Mouse (Mus musculus) MEL (cell line): ENCODE results near the gene Utf1. TPM values are rescaled to one million over a fixed set of nuclear protein-coding genes. Genes with fewer than 3 reads are reported as not detected.

Source experiments
- DNase-seq: peaks from one replicate; pipeline ENCODE4 v3.0.0; 2011; ENCODE audit warnings: low read depth, low spot score
- H3K27ac ChIP-seq: 2 replicates; pipeline ENCODE4 v1.5.1; 2012; ENCODE audit warnings: low read depth, mild to moderate bottlenecking, control low read depth, low read length, moderate library complexity; ENCODE audit not compliant: control insufficient read depth
- H3K27me3 ChIP-seq, 2 experiments: fragments of 150-350 bp in 1 of 2; sonication (generic) in 1 of 2; 2 replicates each; pipeline ENCODE4 v1.6.1; 2012; ENCODE audit warnings: low read length in 2 of 2, mild to moderate bottlenecking in 2 of 2, improper control_type of control experiment in 1 of 2, moderate library complexity in 1 of 2; ENCODE audit not compliant: insufficient read depth in 2 of 2, control insufficient read depth in 1 of 2
- H3K36me3 ChIP-seq, 2 experiments: 2 replicates each; pipeline ENCODE4 v1.6.1; 2012 to 2014; ENCODE audit warnings: low read length in 2 of 2, improper control_type of control experiment in 1 of 2, inconsistent platforms in 1 of 2, mild to moderate bottlenecking in 1 of 2; ENCODE audit not compliant: insufficient read depth in 2 of 2, control insufficient read depth in 1 of 2
- H3K4me1 ChIP-seq, 2 experiments: fragments of 150-350 bp in 1 of 2; sonication (generic) in 1 of 2; 2 replicates each; pipeline ENCODE4 v1.6.1; 2012; ENCODE audit warnings: low read length in 2 of 2, improper control_type of control experiment in 1 of 2, mild to moderate bottlenecking in 1 of 2; ENCODE audit not compliant: insufficient read depth in 2 of 2, control insufficient read depth in 1 of 2
- H3K4me3 ChIP-seq, 2 experiments: fragments of 150-350 bp in 1 of 2; sonication (generic) in 1 of 2; 2 replicates each; pipeline ENCODE4 v1.5.1; 2012; ENCODE audit warnings: low read depth in 2 of 2, low read length in 2 of 2, mild to moderate bottlenecking in 2 of 2, moderate library complexity in 2 of 2, control low read depth in 1 of 2, improper control_type of control experiment in 1 of 2; ENCODE audit not compliant: control insufficient read depth in 1 of 2, insufficient read depth in 1 of 2
- H3K79me2 ChIP-seq: 2 replicates; pipeline ENCODE4 v1.6.1; 2012; ENCODE audit warnings: mild to moderate bottlenecking, low read length, moderate library complexity; ENCODE audit not compliant: control insufficient read depth, poor library complexity, insufficient read depth
- H3K9ac ChIP-seq: 2 replicates; pipeline ENCODE4 v1.6.1; 2012; ENCODE audit warnings: low read depth, mild to moderate bottlenecking, control low read depth, low read length, moderate library complexity; ENCODE audit not compliant: control insufficient read depth, poor library complexity, severe bottlenecking
- H3K9me3 ChIP-seq: fragments of 150-350 bp; sonication (generic); replicated peaks from 2 replicates; pipeline ENCODE4 v1.6.1; 2012; ENCODE audit warnings: mild to moderate bottlenecking, low read length, improper control_type of control experiment, moderate library complexity; ENCODE audit not compliant: insufficient read depth
- BHLHE40 ChIP-seq: IDR thresholded peaks from 2 replicates; pipeline ENCODE4 v1.6.1; 2012; ENCODE audit warnings: low read depth, mild to moderate bottlenecking, inconsistent platforms, low read length, improper control_type of control experiment, borderline replicate concordance
- CHD1 ChIP-seq: IDR thresholded peaks from 2 replicates; pipeline ENCODE4 v1.6.1; 2012; ENCODE audit warnings: low read depth, mild to moderate bottlenecking, inconsistent platforms, low read length, improper control_type of control experiment
- CTCF ChIP-seq, 3 experiments: IDR thresholded peaks in 2 of 3; conservative IDR thresholded peaks in 1 of 3; 2 replicates each; pipeline ENCODE4 v1.5.1; 2011 to 2012; ENCODE audit warnings: low read length in 3 of 3, low read depth in 2 of 3, mild to moderate bottlenecking in 2 of 3, improper control_type of control experiment in 1 of 3, inconsistent platforms in 1 of 3, mixed read lengths in 1 of 3, moderate library complexity in 1 of 3; ENCODE audit not compliant: control insufficient read depth in 1 of 3, insufficient read depth in 1 of 3, poor library complexity in 1 of 3, severe bottlenecking in 1 of 3
- E2F4 ChIP-seq: IDR thresholded peaks from 2 replicates; pipeline ENCODE4 v1.6.1; 2011; ENCODE audit warnings: low read depth, low read length, improper control_type of control experiment, borderline replicate concordance
- EP300 ChIP-seq, 2 experiments: IDR thresholded peaks; 2 replicates each; pipeline ENCODE4 v1.6.1; 2011; ENCODE audit warnings: improper control_type of control experiment in 2 of 2, low read length in 2 of 2, low read depth in 1 of 2, mild to moderate bottlenecking in 1 of 2
- GATA1 ChIP-seq: IDR thresholded peaks from 2 replicates; pipeline ENCODE4 v1.6.1; 2011; ENCODE audit warnings: low read depth, low read length, improper control_type of control experiment
- KAT2A ChIP-seq: conservative IDR thresholded peaks from 2 replicates; pipeline ENCODE4 v1.6.1; 2012; ENCODE audit warnings: low read depth, low read length, improper control_type of control experiment, inconsistent platforms
- MAFK ChIP-seq: IDR thresholded peaks from 2 replicates; pipeline ENCODE4 v1.6.1; 2011; ENCODE audit warnings: low read depth, mild to moderate bottlenecking, low read length, improper control_type of control experiment, borderline replicate concordance
- MAZ ChIP-seq: IDR thresholded peaks from 2 replicates; pipeline ENCODE4 v1.6.1; 2012; ENCODE audit warnings: low read depth, mild to moderate bottlenecking, inconsistent platforms, low read length, improper control_type of control experiment
- MEF2A ChIP-seq: IDR thresholded peaks from 2 replicates; pipeline ENCODE4 v1.6.1; 2014; ENCODE audit warnings: low read depth, mild to moderate bottlenecking, inconsistent platforms, low read length, improper control_type of control experiment; ENCODE audit not compliant: poor library complexity, insufficient replicate concordance, severe bottlenecking; ENCODE audit errors: extremely low read depth
- MXI1 ChIP-seq: IDR thresholded peaks from 2 replicates; pipeline ENCODE4 v1.6.1; 2011; ENCODE audit warnings: mild to moderate bottlenecking, low read depth, low read length, improper control_type of control experiment
- POLR2AphosphoS5 ChIP-seq: IDR thresholded peaks from 2 replicates; pipeline ENCODE4 v1.6.1; 2012; ENCODE audit warnings: low read depth, borderline replicate concordance, mild to moderate bottlenecking, inconsistent platforms, low read length, moderate library complexity, mixed read lengths
- RAD21 ChIP-seq: IDR thresholded peaks from 2 replicates; pipeline ENCODE4 v1.6.1; 2011; ENCODE audit warnings: mild to moderate bottlenecking, low read depth, low read length, improper control_type of control experiment
- RCOR1 ChIP-seq: IDR thresholded peaks from 2 replicates; pipeline ENCODE4 v1.6.1; 2012; ENCODE audit warnings: low read depth, mild to moderate bottlenecking, inconsistent platforms, low read length, improper control_type of control experiment
- TAL1 ChIP-seq: IDR thresholded peaks from 2 replicates; pipeline ENCODE4 v1.6.1; 2012; ENCODE audit warnings: mild to moderate bottlenecking, inconsistent platforms, low read length, moderate library complexity, mixed read lengths
- TBP ChIP-seq: IDR thresholded peaks from 2 replicates; pipeline ENCODE4 v1.8.0; 2011; ENCODE audit warnings: low read depth, low read length, improper control_type of control experiment
- UBTF ChIP-seq: IDR thresholded peaks from 2 replicates; pipeline ENCODE4 v1.6.1; 2012; ENCODE audit warnings: low read depth, mild to moderate bottlenecking, inconsistent platforms, low read length, improper control_type of control experiment, moderate library complexity, borderline replicate concordance; ENCODE audit not compliant: insufficient read depth
- USF2 ChIP-seq, 2 experiments: IDR thresholded peaks; 2 replicates each; pipeline ENCODE4 v1.6.1; 2011 to 2012; ENCODE audit warnings: improper control_type of control experiment in 2 of 2, low read length in 2 of 2, borderline replicate concordance in 1 of 2, inconsistent platforms in 1 of 2, low read depth in 1 of 2, mild to moderate bottlenecking in 1 of 2; ENCODE audit not compliant: insufficient read depth in 1 of 2
- ZC3H11A ChIP-seq: IDR thresholded peaks from 2 replicates; pipeline ENCODE4 v1.6.1; 2012; ENCODE audit warnings: low read depth, mild to moderate bottlenecking, inconsistent platforms, low read length, improper control_type of control experiment
- ZMIZ1 ChIP-seq: IDR thresholded peaks from 2 replicates; pipeline ENCODE4 v1.6.1; 2012; ENCODE audit warnings: low read depth, mild to moderate bottlenecking, inconsistent platforms, low read length, improper control_type of control experiment, moderate library complexity
- ZNF384 ChIP-seq: IDR thresholded peaks from 2 replicates; pipeline ENCODE4 v1.6.1; 2012; ENCODE audit warnings: low read depth, mild to moderate bottlenecking, inconsistent platforms, low read length, improper control_type of control experiment
- polyA plus RNA-seq, 2 experiments: library from polyadenylated mRNA; stranded (reverse) in 1 of 2; unstranded in 1 of 2; fragments of >175 nt in 1 of 2; fragments of >200 nt in 1 of 2; gene quantifications; 2 replicates each; pipeline versions ENCODE4 v1.2.1 to v1.2.4; 2012; ENCODE audit warnings: low replicate concordance in 2 of 2, low read depth in 1 of 2; ENCODE audit not compliant: insufficient read length in 2 of 2, insufficient read depth in 1 of 2, missing spikeins in 1 of 2
- total RNA-seq: library from RNA; depleted of rRNA; stranded (reverse); fragments of 300-350 nt; gene quantifications from 2 replicates; pipeline ENCODE4 v1.2.3, GENCODE M21; 2012

The Utf1 gene
- total and polyA plus RNA-seq, 3 experiments = not detected

GRCm38 (mm10) chr7:139908176-139908575 is 35.4 kb upstream of the Utf1 start:
- Histone ChIP-seq H3K9ac (no peak overlapping the region), H3K4me1 (no peaks in the 10 kb centered on the region), H3K27ac (no peak overlapping the region), H3K9me3 (no peaks in the 10 kb centered on the region), H3K27me3 (no peaks in the 10 kb centered on the region), H3K79me2 (no peaks in the 10 kb centered on the region), H3K4me3 (no peak overlapping the region), H3K36me3 (no peaks in the 10 kb centered on the region)
- no peak for DNase-seq
- TF ChIP-seq TBP = no peak
- no peak for TF ChIP-seq TAL1
- no peak for TF ChIP-seq RAD21
- TF ChIP-seq MEF2A = no peak
- no peak for TF ChIP-seq POLR2AphosphoS5
- TF ChIP-seq, all 39 proteins: peak for 0

GRCm38 (mm10) chr7:139909469-139909868 is 34.1 kb upstream of the Utf1 start:
- Histone ChIP-seq H3K27ac (no peak overlapping the region), H3K4me1 (no peaks in the 10 kb centered on the region), H3K36me3 (no peaks in the 10 kb centered on the region), H3K27me3 (no peaks in the 10 kb centered on the region), H3K9ac (no peak overlapping the region), H3K4me3 (no peak overlapping the region), H3K9me3 (no peaks in the 10 kb centered on the region), H3K79me2 (no peaks in the 10 kb centered on the region)
- no peak for DNase-seq
- no peak for TF ChIP-seq CTCF (IDR thresholded peaks at IDR 0.05 in 2 of 3, conservative IDR thresholded peaks at IDR 0.05 in 1 of 3; ENCODE audit: control insufficient read depth in 1 of 3, insufficient read depth in 1 of 3, low read depth in 2 of 3, low read length in 3 of 3, poor library complexity in 1 of 3, severe bottlenecking in 1 of 3)
- no peak for TF ChIP-seq E2F4
- TF ChIP-seq TAL1 = no peak
- no peak for TF ChIP-seq USF2 (IDR thresholded peaks at IDR 0.05; ENCODE audit: borderline replicate concordance in 1 of 2, insufficient read depth in 1 of 2, low read depth in 1 of 2, low read length in 2 of 2)
- TF ChIP-seq ZNF384 = no peak
- TF ChIP-seq MAZ = no peak
- no peak for TF ChIP-seq CHD1
- no peak for TF ChIP-seq GATA1
- TF ChIP-seq BHLHE40 = no peak
- no peak for TF ChIP-seq ZMIZ1
- TF ChIP-seq MEF2A = no peak
- TF ChIP-seq RCOR1 = no peak
- no peak for TF ChIP-seq MXI1
- no peak for TF ChIP-seq UBTF
- TF ChIP-seq TBP = no peak
- TF ChIP-seq KAT2A = no peak
- no peak for TF ChIP-seq EP300 (IDR thresholded peaks at IDR 0.05; ENCODE audit: low read depth in 1 of 2, low read length in 2 of 2)
- TF ChIP-seq ZC3H11A = no peak
- TF ChIP-seq MAFK = no peak
